Mouse (Mus musculus): ENCODE results near the gene Ccdc83.

GRCm38 (mm10) chr7:90201877-90202465, 63.6 kb downstream of the Ccdc83 start:
- TF ChIP-seq CTCF (IDR thresholded peaks at IDR 0.05; ENCODE audit: low read depth, low read length) (no peak), POLR2A (IDR thresholded peaks at IDR 0.05; ENCODE audit: borderline replicate concordance, low read depth, low read length) (no peak)
